Mouse (Mus musculus): ENCODE data around the gene Metap2. TPM values are rescaled to one million over a fixed set of nuclear protein-coding genes. Genes with fewer than 3 reads are reported as not detected.
"Not testable (repeated sequence)": the region's sequence is repeated elsewhere in the genome, so short reads cannot be mapped to it uniquely, and the experiment has no call there.

The Metap2 gene
- polyA plus RNA-seq, 1 experiment from 2014 or later: 201 TPM

DNA sequence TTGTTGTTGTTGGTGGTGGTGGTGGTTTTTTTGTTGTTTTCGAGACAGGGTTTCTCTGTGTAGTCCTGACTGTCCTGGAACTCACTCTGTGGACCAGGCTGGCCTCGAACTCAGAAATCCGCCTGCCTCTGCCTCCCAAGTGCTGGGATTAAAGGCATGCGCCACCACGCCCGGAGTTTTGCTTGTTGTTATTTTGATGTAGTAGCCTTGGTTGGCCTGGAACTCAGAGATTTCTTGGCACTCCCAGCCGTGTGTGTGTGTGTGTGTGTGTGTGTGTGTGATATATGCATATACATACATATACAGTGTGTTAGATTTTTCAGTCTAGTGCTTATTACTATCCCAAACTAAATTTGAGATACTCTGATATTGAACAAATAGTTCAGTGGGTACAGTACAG, 61.8 kb downstream of the Metap2 start:
- 91% methylated on average over 7 of the region's 7 CpGs for WGBS
- not testable (repeated sequence) for H3K9me3 ChIP-seq; H3K36me3 ChIP-seq; H3K27ac ChIP-seq; H3K4me1 ChIP-seq; H3K4me3 ChIP-seq; ATAC-seq (ENCODE audit: insufficient number of reproducible peaks, insufficient read depth, low FRiP score, low TSS enrichment); H3K4me2 ChIP-seq (replicated peaks); H3K9ac ChIP-seq
- H3K27me3 ChIP-seq: peaks cover 31% of the 10 kb centered on the region

DNA sequence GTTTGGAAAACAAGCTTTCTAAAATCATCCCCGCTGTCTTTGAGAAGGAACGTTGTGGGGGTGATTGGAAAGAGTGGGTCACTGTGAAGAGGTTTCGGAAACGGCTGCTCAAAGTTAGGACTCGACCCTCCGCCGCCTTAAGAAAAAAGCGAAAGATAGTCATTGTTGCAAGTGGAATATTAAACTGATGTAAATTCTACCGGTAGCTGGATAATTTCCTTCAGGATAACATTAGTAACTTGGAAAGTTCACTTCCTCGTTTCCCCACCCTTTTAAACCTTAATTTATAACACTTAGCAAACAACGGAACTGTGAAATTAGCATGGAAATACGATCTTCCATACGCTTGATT, 62.5 kb downstream of the Metap2 start:
- ATAC-seq (ENCODE audit: insufficient number of reproducible peaks, insufficient read depth, low FRiP score, low TSS enrichment): no peak
- Histone ChIP-seq H3K27me3 (peaks cover 38% of the 10 kb centered on the region), H3K4me2 (replicated peaks) (peak overlapping the region; percentile 96), H3K4me1 (peaks cover 9% of the 10 kb centered on the region; the same call in 1 of the 2 replicates), H3K9me3 (no peaks in the 10 kb centered on the region), H3K9ac (peak overlapping the region; percentile 50; the same call in 1 of the 2 replicates), H3K36me3 (no peaks in the 10 kb centered on the region), H3K27ac (no peak overlapping the region), H3K4me3 (peak overlapping the region; percentile 67)
- WGBS: 4% methylated on average over 13 of the region's 13 CpGs

GRCm38 (mm10) chr10:93833699-93834393, 63.0 kb downstream of the Metap2 start:
- peaks cover 38% of the 10 kb centered on the region for H3K27me3 ChIP-seq
- H3K36me3 ChIP-seq: no peaks in the 10 kb centered on the region
- H3K4me2 ChIP-seq (replicated peaks): peak overlapping the region; percentile 96
- no peak overlapping the region for H3K27ac ChIP-seq
- H3K9me3 ChIP-seq: no peaks in the 10 kb centered on the region
- peak overlapping the region; percentile 50 for H3K9ac ChIP-seq
- H3K4me3 ChIP-seq: peak overlapping the region; percentile 67
- H3K4me1 ChIP-seq: peaks cover 9% of the 10 kb centered on the region; the same call in 1 of the 2 replicates
- peak; percentile 79; the same call in 1 of the 2 replicates for ATAC-seq (ENCODE audit: insufficient number of reproducible peaks, insufficient read depth, low FRiP score, low TSS enrichment)
- under 1% methylated on average over 73 of the region's 75 CpGs for whole genome bisulfite sequencing

DNA sequence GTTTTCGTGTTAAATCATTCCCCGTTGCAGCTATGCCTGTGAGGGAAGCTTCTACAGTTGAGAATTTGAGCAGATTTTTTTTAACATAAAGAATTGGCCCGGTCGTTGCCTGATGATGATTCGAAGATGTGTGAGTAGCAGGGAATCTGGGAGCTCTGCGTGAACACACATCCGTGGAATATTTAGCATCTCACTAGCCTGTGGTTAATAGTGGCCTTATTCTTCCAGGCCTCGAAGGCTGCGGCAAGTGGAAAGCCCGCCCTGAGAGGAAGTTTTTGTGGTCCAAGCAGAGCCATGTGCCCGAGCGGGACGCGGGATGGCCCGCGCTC, 63.6 kb downstream of the Metap2 start:
- WGBS: 1% methylated on average over 16 of the region's 16 CpGs
- Histone ChIP-seq H3K9ac (peak overlapping the region; percentile 50; the same call in 1 of the 2 replicates), H3K4me3 (peak overlapping the region; percentile 67), H3K36me3 (no peaks in the 10 kb centered on the region), H3K27ac (no peak overlapping the region), H3K4me2 (replicated peaks) (peak overlapping the region; percentile 96), H3K4me1 (peaks cover 9% of the 10 kb centered on the region; the same call in 1 of the 2 replicates), H3K9me3 (no peaks in the 10 kb centered on the region), H3K27me3 (peaks cover 38% of the 10 kb centered on the region)
- ATAC-seq (ENCODE audit: insufficient number of reproducible peaks, insufficient read depth, low FRiP score, low TSS enrichment): no peak

DNA sequence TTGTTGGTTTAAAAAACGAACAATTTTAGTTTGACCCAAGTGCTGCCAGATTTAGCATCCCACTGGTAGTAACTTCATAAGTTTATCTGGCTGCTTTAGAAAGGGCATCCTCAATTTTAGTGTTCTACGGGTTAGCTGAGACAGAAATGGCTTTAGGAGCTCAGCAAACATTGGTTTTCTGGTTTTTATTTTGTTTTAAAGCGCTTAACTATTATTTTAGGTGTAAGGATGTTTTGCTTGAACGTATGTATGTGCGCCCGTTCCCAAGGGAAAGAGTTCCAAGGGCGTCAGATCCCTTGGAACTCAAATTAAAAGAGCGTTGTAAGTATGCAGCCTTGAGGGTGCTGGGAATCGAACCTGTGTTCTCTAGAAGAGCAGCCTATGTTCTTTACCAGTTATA, 64.1 kb downstream of the Metap2 start:
- Histone ChIP-seq H3K36me3 (no peaks in the 10 kb centered on the region), H3K4me2 (replicated peaks) (no peak overlapping the region), H3K27me3 (peaks cover 38% of the 10 kb centered on the region)

GRCm38 (mm10) chr10:93831730-93832574, 64.9 kb downstream of the Metap2 start:
- ATAC-seq (ENCODE audit: insufficient number of reproducible peaks, insufficient read depth, low FRiP score, low TSS enrichment): no peak
- no peak overlapping the region for H3K4me3 ChIP-seq
- 5% methylated on average over 18 of the region's 18 CpGs for WGBS
- peaks cover 38% of the 10 kb centered on the region for H3K27me3 ChIP-seq
- H3K4me2 ChIP-seq (replicated peaks): peak overlapping the region; percentile 24
- no peaks in the 10 kb centered on the region for H3K9me3 ChIP-seq
- no peak overlapping the region for H3K9ac ChIP-seq
- no peak overlapping the region for H3K27ac ChIP-seq
- H3K36me3 ChIP-seq: no peaks in the 10 kb centered on the region
- peaks cover 9% of the 10 kb centered on the region; the same call in 1 of the 2 replicates for H3K4me1 ChIP-seq

More for the DNA sequence above, 64.1 kb downstream of the Metap2 start:
- H3K4me3 ChIP-seq: no peak overlapping the region
- H3K27ac ChIP-seq: no peak overlapping the region
- 32% methylated on average over 9 of the region's 9 CpGs for WGBS
- no peak for ATAC-seq (ENCODE audit: insufficient number of reproducible peaks, insufficient read depth, low FRiP score, low TSS enrichment)
- H3K9ac ChIP-seq: no peak overlapping the region
- no peaks in the 10 kb centered on the region for H3K9me3 ChIP-seq
- peaks cover 9% of the 10 kb centered on the region; the same call in 1 of the 2 replicates for H3K4me1 ChIP-seq

DNA sequence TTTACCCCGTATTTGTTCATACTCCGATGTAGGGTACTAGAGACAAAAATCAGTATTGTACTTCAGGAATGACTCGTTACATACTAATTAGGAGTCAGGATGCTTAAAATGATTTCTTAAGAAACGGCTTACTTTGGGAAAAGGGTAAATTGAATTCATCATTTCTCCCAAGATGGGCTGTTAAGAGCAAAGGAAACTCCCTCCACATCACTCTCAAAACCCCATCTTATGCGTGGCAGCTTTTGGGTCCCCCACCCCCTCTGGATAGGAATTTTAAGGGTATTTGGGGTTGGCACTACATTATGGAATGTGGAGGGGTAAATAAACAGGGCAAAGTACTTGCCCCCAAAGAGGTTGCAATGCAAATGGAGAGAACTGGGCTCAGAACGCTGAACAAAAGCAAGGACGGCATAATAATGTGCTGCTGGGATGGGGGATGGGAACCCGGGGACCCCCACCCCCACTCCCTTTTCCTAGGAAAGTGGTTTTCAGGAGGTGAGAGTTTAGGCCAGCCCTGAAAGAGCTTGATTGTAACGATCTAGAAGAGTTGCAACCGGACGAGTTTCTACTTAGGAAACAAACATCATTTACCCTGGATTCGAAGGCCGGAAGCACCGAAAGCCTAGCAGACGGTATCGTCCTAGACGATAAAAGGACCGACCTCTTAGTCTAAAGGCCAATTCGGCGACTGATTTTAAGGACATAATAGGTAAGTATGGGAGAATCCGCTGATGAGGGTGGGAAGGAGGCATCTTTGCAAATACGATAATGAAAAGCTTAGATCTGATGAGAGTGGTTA, 65.8 kb downstream of the Metap2 start, which contains the start of gene Usp44:
TSS of gene Usp44 (plus strand) at position 625 of the 799 bp plus-strand sequence.
- no peak for ATAC-seq (ENCODE audit: insufficient number of reproducible peaks, insufficient read depth, low FRiP score, low TSS enrichment)
- no peaks in the 10 kb centered on the region for H3K36me3 ChIP-seq
- H3K4me2 ChIP-seq (replicated peaks): peak within 1 kb of the TSS; percentile 24
- H3K9me3 ChIP-seq: no peaks in the 10 kb centered on the region
- H3K4me1 ChIP-seq: peaks cover 9% of the 10 kb centered on the region; the same call in 1 of the 2 replicates
- no peak within 1 kb of the TSS for H3K4me3 ChIP-seq
- peaks cover 38% of the 10 kb centered on the region for H3K27me3 ChIP-seq
- no peak within 1 kb of the TSS for H3K27ac ChIP-seq
- WGBS: 6% methylated on average over 22 of the region's 22 CpGs
- no peak within 1 kb of the TSS for H3K9ac ChIP-seq

DNA sequence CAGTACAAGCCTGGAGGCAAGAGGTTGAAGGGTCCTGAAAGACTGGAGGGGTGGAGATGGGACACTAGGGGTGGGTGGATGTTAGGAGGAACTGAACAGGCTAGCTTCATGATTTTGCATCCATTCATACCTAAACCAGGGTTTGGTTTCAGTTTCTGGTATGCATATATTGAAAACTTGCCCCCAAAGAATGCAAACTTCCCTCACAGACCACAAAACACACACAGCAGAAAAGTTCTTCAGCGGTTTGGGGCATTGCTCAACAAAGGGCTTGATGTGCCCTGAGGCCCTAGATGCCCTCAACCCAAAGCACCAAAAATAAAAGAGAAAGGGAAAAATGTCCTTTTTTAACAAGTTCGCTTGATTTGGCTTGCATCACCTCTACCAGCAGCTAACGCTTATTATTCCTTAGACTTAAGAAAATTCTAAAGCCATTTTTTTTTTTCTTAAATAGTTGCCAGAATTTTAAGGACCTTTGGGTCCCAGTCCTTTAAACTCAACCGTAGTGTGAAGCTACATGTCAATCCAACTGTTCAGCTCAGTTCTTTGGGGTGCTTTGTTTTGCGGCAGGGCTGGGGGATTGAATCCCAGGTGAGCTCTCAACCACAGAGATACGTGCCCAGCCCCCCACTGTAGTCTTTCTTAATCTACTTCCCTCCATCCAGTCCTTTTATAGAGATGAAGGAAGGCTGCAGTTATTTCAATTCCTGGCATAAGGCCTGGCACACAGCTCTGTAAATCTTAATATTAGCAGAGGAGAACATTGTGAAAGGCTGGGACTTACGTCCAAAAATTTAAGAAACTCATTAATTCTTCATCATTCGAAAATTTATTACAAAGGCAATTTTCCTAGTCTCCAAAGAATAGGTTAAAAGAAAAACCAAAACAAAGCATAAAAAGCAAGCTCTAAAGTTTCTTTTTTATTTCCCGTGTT, 66.7 kb downstream of the Metap2 start:
- Histone ChIP-seq H3K9me3 (no peaks in the 10 kb centered on the region), H3K27me3 (peaks cover 38% of the 10 kb centered on the region), H3K27ac (no peak overlapping the region), H3K9ac (no peak overlapping the region), H3K4me1 (peaks cover 9% of the 10 kb centered on the region; the same call in 1 of the 2 replicates), H3K4me3 (no peak overlapping the region), H3K4me2 (replicated peaks) (no peak overlapping the region), H3K36me3 (no peaks in the 10 kb centered on the region)
- WGBS: 30% methylated on average over 9 of the region's 9 CpGs
- no peak for ATAC-seq (ENCODE audit: insufficient number of reproducible peaks, insufficient read depth, low FRiP score, low TSS enrichment)

- H3K4me2 ChIP-seq (replicated peaks): no peak overlapping the region
- H3K9me3 ChIP-seq: no peaks in the 10 kb centered on the region
- 34% methylated on average over 7 of the region's 7 CpGs for WGBS
- no peak overlapping the region for H3K27ac ChIP-seq
- no peak overlapping the region for H3K4me3 ChIP-seq
- H3K9ac ChIP-seq: no peak overlapping the region
- no peaks in the 10 kb centered on the region for H3K4me1 ChIP-seq
- no peaks in the 10 kb centered on the region for H3K36me3 ChIP-seq
- H3K27me3 ChIP-seq: no peaks in the 10 kb centered on the region
- no peak for ATAC-seq (ENCODE audit: insufficient number of reproducible peaks, insufficient read depth, low FRiP score, low TSS enrichment)
Observed at GRCm38 (mm10) chr10:93818661-93819060, 78.2 kb downstream of the Metap2 start.

GRCm38 (mm10) chr10:93813755-93814154, 83.1 kb downstream of the Metap2 start:
- H3K4me3 ChIP-seq: no peak overlapping the region
- no peak overlapping the region for H3K27ac ChIP-seq
- ATAC-seq (ENCODE audit: insufficient number of reproducible peaks, insufficient read depth, low FRiP score, low TSS enrichment): no peak
- H3K9ac ChIP-seq: no peak overlapping the region
- H3K4me1 ChIP-seq: no peaks in the 10 kb centered on the region
- no peaks in the 10 kb centered on the region for H3K27me3 ChIP-seq
- no peaks in the 10 kb centered on the region for H3K9me3 ChIP-seq
- H3K4me2 ChIP-seq (replicated peaks): no peak overlapping the region
- no peaks in the 10 kb centered on the region for H3K36me3 ChIP-seq
- 47% methylated on average over 10 of the region's 10 CpGs for WGBS
